Mouse (Mus musculus) B cell, adult 2 months (primary cell): ENCODE data around the gene Hs3st4.

Experiments
- DNase-seq, 2 experiments: peaks; one replicate each; pipeline ENCODE4 v3.0.0; 2022

Hs3st4 gene

GRCm38 (mm10) chr7:124141229-124141628 lies 158.6 kb downstream of the Hs3st4 start:
- DNase-seq, result no peak

GRCm38 (mm10) chr7:124150901-124151300 lies 168.2 kb downstream of the Hs3st4 start:
- DNase-seq, result no peak

- no peak for DNase-seq
Observed at GRCm38 (mm10) chr7:124163301-124163700, 180.6 kb downstream of the Hs3st4 start.

GRCm38 (mm10) chr7:124166229-124166628 lies 183.6 kb downstream of the Hs3st4 start:
- DNase-seq, result no peak

- no peak for DNase-seq
Observed at GRCm38 (mm10) chr7:124168796-124169195, 186.1 kb downstream of the Hs3st4 start.

GRCm38 (mm10) chr7:124170001-124170400 lies 187.3 kb downstream of the Hs3st4 start:
- no peak for DNase-seq

GRCm38 (mm10) chr7:124171992-124172391 lies 189.3 kb downstream of the Hs3st4 start:
- no peak for DNase-seq

- no peak for DNase-seq
Observed at GRCm38 (mm10) chr7:124180926-124181325, 198.3 kb downstream of the Hs3st4 start.

GRCm38 (mm10) chr7:124184693-124185092 lies 202.0 kb downstream of the Hs3st4 start:
- no peak for DNase-seq

GRCm38 (mm10) chr7:124198811-124199570 lies 216.3 kb downstream of the Hs3st4 start:
- DNase-seq, result no peak

- no peak for DNase-seq
Observed at GRCm38 (mm10) chr7:124216921-124217320, 234.3 kb downstream of the Hs3st4 start.

GRCm38 (mm10) chr7:124220556-124220955 lies 237.9 kb downstream of the Hs3st4 start:
- DNase-seq, result no peak

- no peak for DNase-seq
Observed at GRCm38 (mm10) chr7:124237896-124238670, 255.4 kb downstream of the Hs3st4 start.

GRCm38 (mm10) chr7:124239903-124240647 lies 257.4 kb downstream of the Hs3st4 start:
- DNase-seq, result no peak

GRCm38 (mm10) chr7:124249838-124250237 lies 267.2 kb downstream of the Hs3st4 start:
- DNase-seq, result no peak

- no peak for DNase-seq
Observed at GRCm38 (mm10) chr7:124250566-124250965, 267.9 kb downstream of the Hs3st4 start.

GRCm38 (mm10) chr7:124258419-124258818 lies 275.8 kb downstream of the Hs3st4 start:
- no peak for DNase-seq

GRCm38 (mm10) chr7:124270734-124271133 lies 288.1 kb downstream of the Hs3st4 start:
- no peak for DNase-seq

GRCm38 (mm10) chr7:124289873-124290272 lies 307.2 kb downstream of the Hs3st4 start:
- no peak for DNase-seq

GRCm38 (mm10) chr7:124319451-124319850 lies 336.8 kb downstream of the Hs3st4 start:
- no peak for DNase-seq

GRCm38 (mm10) chr7:124335635-124336034 lies 353.0 kb downstream of the Hs3st4 start:
- no peak for DNase-seq

GRCm38 (mm10) chr7:124341510-124341909 lies 358.8 kb downstream of the Hs3st4 start:
- no peak for DNase-seq
